Mouse (Mus musculus): ENCODE results near the gene Krba1.

GRCm38 (mm10) chr6:48428769-48429557 lies 33.6 kb downstream of the Krba1 start:
- TF ChIP-seq EP300 (IDR thresholded peaks at IDR 0.05; ENCODE audit: insufficient read depth, low read depth, low read length): no peak
- no peak for TF ChIP-seq POLR2A (IDR thresholded peaks at IDR 0.05; ENCODE audit: insufficient read depth, low read depth, low read length)
